Mouse (Mus musculus) embryonic fibroblast, embryonic 13.5 days (primary cell): ENCODE data around the gene Tbc1d5.

Source experiments
- CTCF ChIP-seq: IDR thresholded peaks from 2 replicates; pipeline ENCODE4 v1.5.1; 2011; ENCODE audit warnings: mild to moderate bottlenecking, control low read depth, low read length, moderate library complexity, borderline replicate concordance; ENCODE audit not compliant: insufficient read depth
- POLR2A ChIP-seq: IDR thresholded peaks from 2 replicates; pipeline ENCODE4 v1.6.1; 2011; ENCODE audit warnings: low read depth, mild to moderate bottlenecking, control low read depth, low read length, moderate library complexity

DNA sequence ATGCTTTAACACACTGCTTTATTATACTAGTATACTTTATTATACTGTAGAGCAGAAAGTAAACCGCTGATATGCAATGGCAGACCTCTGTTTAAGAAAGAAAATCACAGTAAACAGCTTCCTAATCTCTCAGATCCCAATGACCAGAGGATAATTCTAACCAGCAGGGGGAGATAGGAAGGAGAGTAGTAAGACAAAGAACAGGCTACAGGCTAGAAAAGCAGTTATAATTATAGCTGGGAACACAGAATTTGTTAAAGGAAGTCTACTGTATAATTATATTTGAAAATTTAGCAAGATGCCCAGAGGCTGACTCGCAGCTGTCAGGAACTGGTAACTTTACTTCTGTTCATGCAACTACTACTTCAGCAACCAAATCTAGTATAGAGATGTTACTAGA, 68.0 kb downstream of the Tbc1d5 start:
- no peak for TF ChIP-seq CTCF
- no peak for TF ChIP-seq POLR2A
